Mouse (Mus musculus) forebrain, embryonic 16.5 days (tissue): ENCODE measurements at regions not wholly inside any gene's neighbourhood (a gene's known extent, or its start where the extent isn't known, plus 50 kb on each side); places are given as distances from the start of the nearest gene placed in this dataset.
A peak's percentile ranks its signal among the peaks of the same experiment; 100 is the strongest.

Experiments used
- ATAC-seq: fragments of 200-750 bp; cut with Nextera tagmentation; 2 replicates; pipeline ENCODE4 v1.8.0; 2017; ENCODE audit warnings: mild to moderate bottlenecking, moderate library complexity
- H3K27ac ChIP-seq: fragments of 300-500 bp; sonication (generic); 2 replicates; pipeline ENCODE4 v1.5.1; 2014; ENCODE audit warnings: low read length, control low read depth
- H3K27me3 ChIP-seq: fragments of 300-500 bp; sonication (generic); replicated peaks from 2 replicates; pipeline ENCODE4 v1.6.1; 2014; ENCODE audit warnings: low read length; ENCODE audit not compliant: control insufficient read depth, insufficient read depth
- H3K36me3 ChIP-seq: fragments of 300-500 bp; sonication (generic); 2 replicates; pipeline ENCODE4 v1.6.1; 2014; ENCODE audit not compliant: control insufficient read depth, insufficient read depth
- H3K4me1 ChIP-seq: fragments of 300-500 bp; sonication (generic); replicated peaks from 2 replicates; pipeline ENCODE4 v1.6.1; 2014; ENCODE audit warnings: low read length; ENCODE audit not compliant: control insufficient read depth, insufficient read depth
- H3K4me2 ChIP-seq: fragments of 300-500 bp; sonication (generic); 2 replicates; pipeline ENCODE4 v1.6.1; 2014; ENCODE audit warnings: mild to moderate bottlenecking, low read length, control low read depth
- H3K4me3 ChIP-seq: fragments of 300-500 bp; sonication (generic); replicated peaks from 2 replicates; pipeline ENCODE4 v1.5.1; 2014; ENCODE audit warnings: mild to moderate bottlenecking, low read length, control low read depth
- H3K9ac ChIP-seq: fragments of 300-500 bp; sonication (generic); replicated peaks from 2 replicates; pipeline ENCODE4 v1.6.1; 2014; ENCODE audit warnings: low read depth, low read length, control low read depth
- H3K9me3 ChIP-seq: fragments of 300-500 bp; sonication (generic); 2 replicates; pipeline ENCODE4 v1.6.1; 2016; ENCODE audit warnings: low read length; ENCODE audit not compliant: control insufficient read depth
- WGBS: fragments of 180-500 bp; shearing (Covaris S2); extraction: QIAGEN DNeasy Blood & Tissue Kit; methylation state at CpG from one replicate; pipeline ENCODE4 v1.1.7; 2014; 5-methylcytosine and 5-hydroxymethylcytosine counted together

DNA sequence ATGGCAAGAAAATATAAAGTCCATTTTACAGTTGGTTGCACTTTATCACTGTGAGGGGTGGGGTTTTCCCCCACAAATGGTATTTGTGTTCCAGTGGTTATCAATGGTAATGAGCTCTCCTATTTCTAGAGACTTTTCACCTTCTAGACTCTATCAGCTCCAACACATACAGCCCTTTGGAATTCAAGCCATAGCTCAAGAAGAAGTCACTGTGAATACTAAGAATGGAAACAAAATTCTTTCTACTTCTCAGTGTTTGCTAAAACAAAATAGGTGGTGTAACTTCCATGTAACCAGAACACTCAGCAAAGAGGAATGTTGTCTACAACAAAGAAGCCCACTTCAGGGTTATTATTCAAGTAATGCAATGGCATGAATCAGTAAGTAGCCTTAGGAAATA lies 173.8 kb upstream of the Tmco5 start:
- Histone ChIP-seq H3K9me3 (no peaks in the 10 kb centered on the region), H3K4me1 (no peaks in the 10 kb centered on the region), H3K27me3 (no peaks in the 10 kb centered on the region), H3K4me2 (no peak overlapping the region), H3K36me3 (no peaks in the 10 kb centered on the region), H3K4me3 (no peak overlapping the region), H3K9ac (no peak overlapping the region), H3K27ac (no peak overlapping the region)
- no peak for ATAC-seq

DNA sequence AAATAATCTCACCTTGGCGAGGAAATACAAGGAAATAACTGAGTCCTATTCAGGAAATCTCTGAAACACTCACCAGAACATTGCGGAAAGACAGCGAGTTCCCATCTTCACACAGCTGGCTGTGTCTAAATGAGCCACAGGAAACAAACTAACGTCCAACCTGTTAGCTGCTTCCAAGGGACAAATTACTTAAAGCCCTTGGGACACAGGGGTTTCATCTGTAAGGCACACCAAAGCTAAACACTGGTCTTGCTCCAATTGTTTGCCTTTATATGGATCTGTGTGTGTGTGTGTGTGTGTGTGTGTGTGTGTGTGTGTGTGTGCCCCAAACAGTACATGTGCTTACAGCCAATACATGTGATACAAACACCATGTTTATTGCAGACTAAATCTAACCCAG lies 168.9 kb upstream of the Tmco5 start:
- no peak overlapping the region for H3K9ac ChIP-seq
- H3K27me3 ChIP-seq: no peaks in the 10 kb centered on the region
- H3K36me3 ChIP-seq: no peaks in the 10 kb centered on the region
- no peak for ATAC-seq
- H3K4me1 ChIP-seq: no peaks in the 10 kb centered on the region
- H3K27ac ChIP-seq: no peak overlapping the region
- H3K9me3 ChIP-seq: no peaks in the 10 kb centered on the region
- 76% methylated on average over 4 of the region's 4 CpGs for WGBS
- H3K4me2 ChIP-seq: no peak overlapping the region
- no peak overlapping the region for H3K4me3 ChIP-seq

DNA sequence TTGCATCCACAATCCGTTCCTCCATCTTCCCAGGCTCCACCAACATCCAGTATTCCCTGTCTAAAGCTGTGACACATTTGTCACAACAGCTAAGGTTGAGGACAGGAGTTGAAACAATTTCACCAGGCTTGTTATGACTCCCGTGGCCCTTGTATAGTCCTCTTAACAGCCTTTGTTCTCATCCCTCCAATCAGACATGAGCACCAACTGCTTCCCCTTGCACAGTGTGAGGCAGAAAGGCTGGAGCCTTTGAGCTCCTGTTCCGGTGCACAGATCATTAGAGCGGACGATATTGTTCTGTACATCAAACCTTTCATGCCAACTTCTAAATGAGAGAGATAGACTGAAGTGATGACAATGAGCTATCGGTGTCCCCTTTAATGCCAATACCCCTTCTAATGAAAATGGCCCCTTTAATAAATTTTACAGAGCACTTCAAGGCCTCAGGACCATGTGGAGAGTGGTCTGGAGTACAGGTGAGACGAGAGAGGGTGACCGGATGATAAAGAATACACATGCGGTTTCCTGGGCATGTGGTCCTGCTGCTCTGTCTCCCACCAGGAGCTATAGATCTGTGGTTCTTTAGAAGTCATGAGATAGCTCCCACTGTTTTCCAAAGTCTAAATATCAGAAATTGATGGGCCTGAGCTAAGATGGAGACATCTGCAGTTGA lies 161.8 kb upstream of the Tmco5 start:
- Histone ChIP-seq H3K27me3 (no peaks in the 10 kb centered on the region), H3K36me3 (no peaks in the 10 kb centered on the region), H3K9ac (no peak overlapping the region), H3K4me3 (no peak overlapping the region), H3K9me3 (no peaks in the 10 kb centered on the region), H3K27ac (no peak overlapping the region), H3K4me2 (no peak overlapping the region), H3K4me1 (no peaks in the 10 kb centered on the region; the same call in 1 of the 2 replicates)
- ATAC-seq: peak; percentile 83
- WGBS: 30% methylated on average over 9 of the region's 9 CpGs

DNA sequence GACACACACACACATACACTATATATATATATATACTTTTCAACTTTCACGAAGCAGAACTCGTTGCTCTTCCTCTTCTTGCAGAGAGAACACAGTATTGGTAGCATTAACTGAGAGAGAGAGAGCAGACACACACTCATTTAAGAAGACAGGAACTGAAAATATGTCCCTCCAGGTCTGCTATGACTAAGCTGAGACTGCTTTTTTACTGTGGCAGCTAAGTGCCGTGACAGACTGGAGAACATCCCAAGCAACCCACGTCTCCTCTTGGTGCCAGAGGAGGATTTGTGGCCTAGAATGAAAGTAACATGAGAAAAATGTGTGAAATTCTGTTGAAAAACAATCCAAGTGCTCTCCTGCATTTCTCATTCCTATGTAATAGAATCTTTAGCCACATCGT lies 159.9 kb upstream of the Tmco5 start:
- H3K9me3 ChIP-seq: no peaks in the 10 kb centered on the region
- H3K27ac ChIP-seq: no peak overlapping the region
- no peak overlapping the region for H3K4me2 ChIP-seq
- H3K9ac ChIP-seq: no peak overlapping the region
- H3K4me1 ChIP-seq: no peaks in the 10 kb centered on the region; the same call in 1 of the 2 replicates
- H3K36me3 ChIP-seq: no peaks in the 10 kb centered on the region
- 88% methylated on average over 5 of the region's 5 CpGs for WGBS
- no peak for ATAC-seq
- no peaks in the 10 kb centered on the region for H3K27me3 ChIP-seq
- no peak overlapping the region for H3K4me3 ChIP-seq

DNA sequence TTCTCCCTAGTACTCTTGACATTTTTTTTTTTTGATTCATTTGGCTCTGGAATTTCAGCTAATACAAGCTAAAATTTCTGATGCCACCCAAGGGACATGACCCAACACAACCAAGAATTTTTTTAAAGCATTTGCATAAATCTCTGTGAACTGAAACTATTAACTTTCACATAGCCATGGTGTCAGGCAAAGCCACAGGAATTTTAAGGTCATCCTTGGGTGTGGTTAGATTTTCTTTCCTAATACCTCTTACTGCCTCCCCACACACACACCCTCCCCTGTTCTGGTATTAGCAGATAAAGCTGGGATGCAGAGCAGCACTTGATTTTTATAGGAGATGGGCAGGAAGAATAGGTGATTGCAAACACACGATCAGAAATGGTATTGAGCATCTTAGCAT lies 150.9 kb upstream of the Tmco5 start:
- Histone ChIP-seq H3K27me3 (no peaks in the 10 kb centered on the region), H3K36me3 (no peaks in the 10 kb centered on the region), H3K9ac (no peak overlapping the region), H3K4me3 (no peak overlapping the region), H3K9me3 (no peaks in the 10 kb centered on the region), H3K4me2 (no peak overlapping the region), H3K4me1 (no peaks in the 10 kb centered on the region), H3K27ac (no peak overlapping the region)
- no peak for ATAC-seq
- WGBS: 79% methylated on average over 1 of the region's 1 CpGs

DNA sequence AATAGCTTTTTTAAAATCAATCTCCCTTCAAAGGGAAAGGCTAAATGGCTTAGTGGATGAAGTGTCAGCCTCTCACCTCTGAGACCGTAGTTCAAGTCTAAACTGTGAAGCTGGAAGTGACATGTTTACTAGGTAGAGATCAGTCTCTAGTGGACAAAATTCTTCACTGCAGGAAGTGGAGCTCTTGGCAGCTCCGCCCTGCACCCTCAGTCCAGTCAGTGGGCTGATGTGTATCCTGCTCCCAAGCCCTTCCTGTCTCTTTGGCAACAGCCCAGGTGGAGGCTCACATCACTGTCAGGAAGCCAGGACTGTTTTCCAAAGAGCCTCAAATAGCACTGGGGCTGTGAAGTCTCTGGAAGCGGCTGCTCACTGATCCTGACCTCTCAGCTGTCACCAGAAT lies 142.8 kb upstream of the Tmco5 start:
- Histone ChIP-seq H3K27me3 (no peaks in the 10 kb centered on the region), H3K27ac (no peak overlapping the region), H3K4me3 (no peak overlapping the region), H3K9ac (no peak overlapping the region), H3K9me3 (no peaks in the 10 kb centered on the region), H3K4me1 (no peaks in the 10 kb centered on the region), H3K4me2 (no peak overlapping the region), H3K36me3 (no peaks in the 10 kb centered on the region)
- ATAC-seq: peak; percentile 50; the same call in 1 of the 2 replicates
- 39% methylated on average over 3 of the region's 3 CpGs for WGBS

DNA sequence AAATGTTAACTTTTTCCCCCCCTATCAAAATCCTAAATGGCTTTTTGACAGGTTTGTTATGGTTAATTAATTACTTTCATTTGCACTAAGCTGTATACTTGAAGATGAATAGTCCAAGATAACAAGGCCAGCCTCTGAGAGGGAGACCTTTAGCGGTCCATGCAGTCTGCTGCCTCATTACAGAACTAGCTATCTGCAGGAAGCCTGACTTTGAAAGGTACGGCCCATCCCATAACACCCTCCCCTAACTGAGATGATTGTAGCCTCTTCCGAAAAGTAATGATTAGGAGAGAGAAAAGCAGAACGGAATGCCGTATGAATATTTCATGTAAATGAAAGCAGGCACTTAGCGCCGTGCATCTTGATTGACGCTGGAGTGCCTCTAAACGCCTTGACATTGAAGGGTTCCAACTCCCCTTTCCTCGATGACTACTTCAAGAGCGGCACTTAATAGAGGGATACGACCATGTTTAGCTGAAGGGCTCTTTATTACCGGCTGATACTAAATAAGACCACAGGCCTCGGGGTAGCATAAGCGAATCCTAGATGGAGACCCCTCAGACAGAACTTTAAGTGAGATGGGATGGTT lies 109.9 kb upstream of the Tmco5 start:
- 30% methylated on average over 15 of the region's 15 CpGs for WGBS
- no peak overlapping the region for H3K4me2 ChIP-seq
- no peak overlapping the region for H3K4me3 ChIP-seq
- H3K27ac ChIP-seq: peak overlapping the region; percentile 8; the same call in 1 of the 2 replicates
- no peaks in the 10 kb centered on the region for H3K27me3 ChIP-seq
- H3K4me1 ChIP-seq: peaks cover 10% of the 10 kb centered on the region
- ATAC-seq: peak; percentile 80
- H3K9ac ChIP-seq: no peak overlapping the region
- H3K36me3 ChIP-seq: no peaks in the 10 kb centered on the region
- no peaks in the 10 kb centered on the region for H3K9me3 ChIP-seq

DNA sequence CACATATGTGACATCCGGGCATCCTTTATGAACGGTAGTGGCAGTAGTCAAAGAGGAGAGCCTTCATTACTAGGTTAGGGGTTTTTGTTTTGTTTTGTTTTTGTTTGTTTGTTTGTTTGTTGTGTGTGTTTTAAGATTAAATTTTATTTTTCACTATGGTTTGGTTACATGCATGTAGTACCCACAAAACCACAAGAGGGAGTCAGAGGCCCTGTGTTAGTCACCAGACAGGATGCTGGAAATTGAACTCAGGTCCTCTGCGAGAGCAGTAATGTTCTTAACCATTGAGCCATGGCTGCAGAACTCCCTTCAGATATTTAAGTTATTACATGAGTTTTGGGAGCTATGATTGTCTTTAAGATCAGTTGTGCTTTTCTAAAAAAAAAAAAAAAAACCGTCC lies 109.3 kb upstream of the Tmco5 start:
- Histone ChIP-seq H3K4me1 (peaks cover 10% of the 10 kb centered on the region), H3K4me2 (no peak overlapping the region), H3K27ac (peak overlapping the region; percentile 8; the same call in 1 of the 2 replicates), H3K9me3 (no peaks in the 10 kb centered on the region), H3K27me3 (no peaks in the 10 kb centered on the region), H3K4me3 (no peak overlapping the region), H3K36me3 (no peaks in the 10 kb centered on the region), H3K9ac (no peak overlapping the region)
- no peak for ATAC-seq
- 76% methylated on average over 4 of the region's 4 CpGs for WGBS

DNA sequence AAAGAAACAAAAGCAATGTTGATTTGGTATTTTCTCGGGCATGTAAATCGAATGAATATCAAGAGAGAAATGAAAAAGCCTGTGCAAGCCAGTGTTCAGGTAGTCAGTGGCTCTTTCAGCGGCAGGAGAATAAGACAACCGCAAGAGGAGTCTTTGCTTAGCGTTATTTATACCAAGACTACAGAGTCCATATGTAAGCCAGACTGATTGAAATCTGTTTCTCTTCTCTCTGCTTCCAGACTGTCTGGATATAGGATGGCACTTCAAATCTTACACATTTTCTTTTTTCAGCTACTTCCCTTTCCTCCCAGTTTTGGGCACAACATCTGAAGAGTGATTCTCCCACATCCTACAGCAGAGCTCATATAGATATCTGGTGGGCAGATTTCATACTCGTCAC lies 105.9 kb upstream of the Tmco5 start:
- Histone ChIP-seq H3K9me3 (no peaks in the 10 kb centered on the region), H3K27me3 (no peaks in the 10 kb centered on the region), H3K4me1 (peaks cover 8% of the 10 kb centered on the region), H3K4me2 (no peak overlapping the region), H3K4me3 (no peak overlapping the region), H3K27ac (no peak overlapping the region), H3K9ac (no peak overlapping the region), H3K36me3 (no peaks in the 10 kb centered on the region)
- WGBS: 69% methylated on average over 6 of the region's 6 CpGs
- peak; percentile 49; the same call in 1 of the 2 replicates for ATAC-seq
